Mouse (Mus musculus) hindbrain, postnatal 0 days (tissue): ENCODE results near the gene Cyb5r1. TPM values are rescaled to one million over a fixed set of nuclear protein-coding genes. Genes with fewer than 3 reads are reported as not detected.

Source experiments
- ATAC-seq: fragments of 200-750 bp; cut with Nextera tagmentation; 2 replicates; pipeline ENCODE4 v1.8.0; 2017; ENCODE audit warnings: mild to moderate bottlenecking, moderate TSS enrichment, moderate library complexity
- DNase-seq: peaks from one replicate; pipeline ENCODE4 v3.0.0-alpha.2; 2015; ENCODE audit warnings: low spot score
- H3K27ac ChIP-seq: fragments of 300-500 bp; sonication (generic); 2 replicates; pipeline ENCODE4 v1.5.1; 2014; ENCODE audit warnings: mild to moderate bottlenecking
- H3K27me3 ChIP-seq: fragments of 300-500 bp; sonication (generic); 2 replicates; pipeline ENCODE4 v1.6.1; 2014; ENCODE audit warnings: low read length, mixed read lengths; ENCODE audit not compliant: insufficient read depth
- H3K36me3 ChIP-seq: fragments of 300-500 bp; sonication (generic); 2 replicates; pipeline ENCODE4 v1.6.1; 2014; ENCODE audit warnings: low read length, mixed read lengths; ENCODE audit not compliant: insufficient read depth
- H3K4me1 ChIP-seq: fragments of 300-500 bp; sonication (generic); 2 replicates; pipeline ENCODE4 v1.6.1; 2014; ENCODE audit warnings: antibody characterized with exemption, low read length, mixed read lengths; ENCODE audit not compliant: insufficient read depth
- H3K4me2 ChIP-seq: fragments of 300-500 bp; sonication (generic); 2 replicates; pipeline ENCODE4 v1.6.1; 2014; ENCODE audit warnings: low read depth, mild to moderate bottlenecking, low read length, moderate library complexity, mixed read lengths
- H3K4me3 ChIP-seq: fragments of 300-500 bp; sonication (generic); 2 replicates; pipeline ENCODE4 v1.5.1; 2014; ENCODE audit warnings: low read length
- H3K9ac ChIP-seq: fragments of 300-500 bp; sonication (generic); replicated peaks from 2 replicates; pipeline ENCODE4 v1.6.1; 2014; ENCODE audit warnings: mild to moderate bottlenecking, low read length, moderate library complexity, mixed read lengths
- H3K9me3 ChIP-seq: fragments of 300-500 bp; sonication (generic); 2 replicates; pipeline ENCODE4 v1.6.1; 2016; ENCODE audit warnings: low read length, mixed read lengths
- CTCF ChIP-seq: IDR thresholded peaks from 2 replicates; pipeline ENCODE4 v1.5.1; 2016; ENCODE audit warnings: antibody characterized with exemption, control low read depth, low read depth
- WGBS: fragments of 180-500 bp; shearing (Covaris S2); extraction: QIAGEN DNeasy Blood & Tissue Kit; methylation state at CpG from one replicate; pipeline ENCODE4 v1.1.7; 2014; 5-methylcytosine and 5-hydroxymethylcytosine counted together
- polyA plus RNA-seq: library from polyadenylated mRNA; unstranded; fragments of >200 nt; fragmentation: Nextera tagmentation; extraction: Ambion mirVana; gene quantifications from 2 replicates; pipeline ENCODE4 v1.2.1, GENCODE M21; 2015
- total RNA-seq: library from RNA; depleted of rRNA; stranded (reverse); fragments of >200 nt; gene quantifications from 2 replicates; pipeline ENCODE4 v1.2.3, GENCODE M21; 2014

Cyb5r1 gene
- total and polyA plus RNA-seq, 2 experiments from 2014 or later = 10.8 to 11.2 TPM

- WGBS = 66% methylated on average over 5 of the region's 5 CpGs
- no peak for ATAC-seq
- no peaks in the 10 kb centered on the region for H3K9me3 ChIP-seq
- no peak overlapping the region for H3K9ac ChIP-seq
- no peaks in the 10 kb centered on the region for H3K27me3 ChIP-seq
- no peak overlapping the region for H3K4me2 ChIP-seq
- H3K4me3 ChIP-seq = no peak overlapping the region
- H3K4me1 ChIP-seq = peaks cover 10% of the 10 kb centered on the region
- H3K36me3 ChIP-seq = no peaks in the 10 kb centered on the region
- no peak overlapping the region for H3K27ac ChIP-seq
- TF ChIP-seq CTCF = no peak
- no peak for DNase-seq
Observed at GRCm38 (mm10) chr1:134365491-134365890, 39.9 kb upstream of the Cyb5r1 start.

- 61% methylated on average over 9 of the region's 9 CpGs for WGBS
Observed at GRCm38 (mm10) chr1:134368777-134369337, 36.5 kb upstream of the Cyb5r1 start.

GRCm38 (mm10) chr1:134374124-134374523, 31.2 kb upstream of the Cyb5r1 start:
- H3K4me3 ChIP-seq = no peak overlapping the region
- 80% methylated on average over 2 of the region's 2 CpGs for WGBS
- no peaks in the 10 kb centered on the region for H3K9me3 ChIP-seq
- DNase-seq (no peak), ATAC-seq (no peak)
- H3K36me3 ChIP-seq = no peaks in the 10 kb centered on the region
- H3K9ac ChIP-seq = no peak overlapping the region
- H3K4me1 ChIP-seq = no peaks in the 10 kb centered on the region
- no peak overlapping the region for H3K4me2 ChIP-seq
- no peak overlapping the region for H3K27ac ChIP-seq
- no peak for TF ChIP-seq CTCF
- H3K27me3 ChIP-seq = no peaks in the 10 kb centered on the region

More at GRCm38 (mm10) chr1:134368777-134369337, 36.5 kb upstream of the Cyb5r1 start:
- H3K4me3 ChIP-seq = no peak overlapping the region
- H3K9me3 ChIP-seq = no peaks in the 10 kb centered on the region
- H3K36me3 ChIP-seq = no peaks in the 10 kb centered on the region
- TF ChIP-seq CTCF = peak; percentile 69
- H3K4me2 ChIP-seq = no peak overlapping the region
- H3K27me3 ChIP-seq = no peaks in the 10 kb centered on the region
- peak; percentile 47; the same call in 1 of the 2 replicates for ATAC-seq
- H3K4me1 ChIP-seq = no peaks in the 10 kb centered on the region
- H3K27ac ChIP-seq = no peak overlapping the region
- peak; percentile 75 for DNase-seq
- no peak overlapping the region for H3K9ac ChIP-seq

- Histone ChIP-seq H3K36me3 (no peaks in the 10 kb centered on the region), H3K4me2 (no peak overlapping the region), H3K9me3 (no peaks in the 10 kb centered on the region), H3K27me3 (no peaks in the 10 kb centered on the region), H3K4me1 (no peaks in the 10 kb centered on the region), H3K9ac (no peak overlapping the region), H3K27ac (no peak overlapping the region), H3K4me3 (no peak overlapping the region)
- 71% methylated on average over 2 of the region's 2 CpGs for WGBS
- ATAC-seq (no peak), DNase-seq (no peak)
- no peak for TF ChIP-seq CTCF
Observed at GRCm38 (mm10) chr1:134381051-134381450, 24.3 kb upstream of the Cyb5r1 start.

- H3K9ac ChIP-seq = no peak overlapping the region
- no peaks in the 10 kb centered on the region for H3K4me1 ChIP-seq
- H3K9me3 ChIP-seq = no peaks in the 10 kb centered on the region
- peak overlapping the region; percentile 25 for H3K4me3 ChIP-seq
- no peaks in the 10 kb centered on the region for H3K36me3 ChIP-seq
- DNase-seq (peak; percentile 67), ATAC-seq (no peak)
- no peak for TF ChIP-seq CTCF
- H3K27ac ChIP-seq = no peak overlapping the region
- peak overlapping the region; percentile 57 for H3K4me2 ChIP-seq
- WGBS = 12% methylated on average over 19 of the region's 19 CpGs
- no peaks in the 10 kb centered on the region for H3K27me3 ChIP-seq
Observed at GRCm38 (mm10) chr1:134381795-134382625, 23.3 kb upstream of the Cyb5r1 start.

GRCm38 (mm10) chr1:134384581-134384980, 20.8 kb upstream of the Cyb5r1 start:
- Histone ChIP-seq H3K4me3 (no peak overlapping the region), H3K4me2 (no peak overlapping the region), H3K4me1 (no peaks in the 10 kb centered on the region), H3K27me3 (no peaks in the 10 kb centered on the region), H3K36me3 (no peaks in the 10 kb centered on the region), H3K9ac (no peak overlapping the region), H3K27ac (no peak overlapping the region), H3K9me3 (no peaks in the 10 kb centered on the region)
- 80% methylated on average over 4 of the region's 4 CpGs for WGBS
- no peak for DNase-seq
- ATAC-seq = no peak
- no peak for TF ChIP-seq CTCF

- DNase-seq = no peak
- Histone ChIP-seq H3K4me3 (no peak overlapping the region), H3K9me3 (no peaks in the 10 kb centered on the region), H3K27ac (no peak overlapping the region), H3K4me2 (no peak overlapping the region), H3K9ac (no peak overlapping the region), H3K4me1 (no peaks in the 10 kb centered on the region), H3K27me3 (no peaks in the 10 kb centered on the region), H3K36me3 (no peaks in the 10 kb centered on the region)
- ATAC-seq = no peak
- no peak for TF ChIP-seq CTCF
Observed at GRCm38 (mm10) chr1:134385176-134385575, 20.2 kb upstream of the Cyb5r1 start.
